Mouse (Mus musculus) CH12.LX (cell line): ENCODE measurements around the gene Plek2.

Experiments used
- BHLHE40 ChIP-seq: IDR thresholded peaks from 2 replicates; pipeline ENCODE4 v1.6.1; 2011; ENCODE audit warnings: mild to moderate bottlenecking, low read depth, low read length, improper control_type of control experiment
- CTCF ChIP-seq, 2 experiments: IDR thresholded peaks in 1 of 2; conservative IDR thresholded peaks in 1 of 2; 2 replicates each; pipeline ENCODE4 v1.5.1; 2011 to 2012; ENCODE audit warnings: low read depth in 2 of 2, low read length in 2 of 2, improper control_type of control experiment in 1 of 2, inconsistent platforms in 1 of 2, mild to moderate bottlenecking in 1 of 2, moderate library complexity in 1 of 2
- RAD21 ChIP-seq: IDR thresholded peaks from 2 replicates; pipeline ENCODE4 v1.6.1; 2011; ENCODE audit warnings: low read depth, mild to moderate bottlenecking, low read length, improper control_type of control experiment, moderate library complexity
- ZC3H11A ChIP-seq: IDR thresholded peaks from 2 replicates; pipeline ENCODE4 v1.6.1; 2012; ENCODE audit warnings: low read depth, mild to moderate bottlenecking, inconsistent platforms, low read length, improper control_type of control experiment

DNA sequence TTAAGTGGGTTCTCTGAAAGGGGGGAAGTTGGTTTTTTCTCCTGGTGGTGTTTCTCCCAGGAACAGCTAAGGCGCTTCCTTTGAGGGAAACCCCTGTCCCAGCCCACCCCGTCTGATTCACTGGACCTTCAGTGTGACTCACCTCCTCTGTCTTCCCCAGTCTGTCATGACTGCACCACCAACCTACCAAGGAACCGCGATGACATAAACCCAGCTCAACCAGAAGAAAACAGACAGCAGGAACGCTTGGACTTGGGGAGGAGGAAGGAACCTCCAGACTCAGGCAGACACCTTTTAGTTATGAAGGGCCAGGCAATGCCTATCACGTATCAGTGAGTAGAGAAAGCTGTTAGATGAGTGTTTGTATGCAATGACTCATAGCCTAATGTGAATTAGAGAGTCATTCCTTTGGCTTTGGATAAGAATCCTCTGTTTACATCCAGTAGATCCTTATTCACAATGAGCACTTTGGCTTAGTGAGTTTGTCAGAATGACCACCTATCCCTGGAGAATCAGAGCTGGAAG lies 1.4 kb upstream of the Plek2 start:
- TF ChIP-seq RAD21 = no peak
- no peak for TF ChIP-seq CTCF (conservative IDR thresholded peaks at IDR 0.05 in 1 of 2, IDR thresholded peaks at IDR 0.05 in 1 of 2; ENCODE audit: low read depth in 2 of 2, low read length in 2 of 2)
- TF ChIP-seq ZC3H11A = no peak
- no peak for TF ChIP-seq BHLHE40
